Mouse (Mus musculus): ENCODE results near the gene B4galt4.

B4galt4 gene

DNA sequence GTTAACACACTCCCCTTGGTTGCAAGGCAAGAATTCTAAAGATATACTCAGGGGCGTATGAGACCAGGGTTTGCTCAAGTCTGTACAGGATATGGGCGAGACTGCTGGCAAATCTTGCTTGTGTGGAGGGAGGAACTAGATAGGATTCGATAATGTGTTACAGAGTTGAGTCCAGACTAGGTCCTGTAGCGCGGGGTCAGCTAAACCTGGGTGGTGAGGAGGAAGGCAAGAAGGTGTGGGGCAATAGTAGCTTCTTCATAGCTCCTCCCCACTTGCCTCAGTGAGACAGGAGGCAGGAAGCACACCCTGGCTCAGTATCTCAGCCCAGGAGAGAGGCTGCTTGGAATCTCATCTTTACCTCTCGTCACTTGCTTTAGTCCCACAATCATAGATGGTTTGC lies 12.9 kb upstream of the B4galt4 start:
- DNase-seq (ENCODE audit: low spot score in 2 of 2), result no peak

- DNase-seq (ENCODE audit: low spot score in 2 of 2), result no peak
These were observed 12.3 kb upstream of the B4galt4 start for GRCm38 (mm10) chr16:38729610-38730288.

- no peak for DNase-seq (ENCODE audit: low spot score in 2 of 2)
These were observed 11.1 kb upstream of the B4galt4 start for GRCm38 (mm10) chr16:38730921-38731320.

GRCm38 (mm10) chr16:38741204-38741903 lies 710 bp upstream of the B4galt4 start:
- DNase-seq (ENCODE audit: low spot score in 2 of 2), result no peak

DNA sequence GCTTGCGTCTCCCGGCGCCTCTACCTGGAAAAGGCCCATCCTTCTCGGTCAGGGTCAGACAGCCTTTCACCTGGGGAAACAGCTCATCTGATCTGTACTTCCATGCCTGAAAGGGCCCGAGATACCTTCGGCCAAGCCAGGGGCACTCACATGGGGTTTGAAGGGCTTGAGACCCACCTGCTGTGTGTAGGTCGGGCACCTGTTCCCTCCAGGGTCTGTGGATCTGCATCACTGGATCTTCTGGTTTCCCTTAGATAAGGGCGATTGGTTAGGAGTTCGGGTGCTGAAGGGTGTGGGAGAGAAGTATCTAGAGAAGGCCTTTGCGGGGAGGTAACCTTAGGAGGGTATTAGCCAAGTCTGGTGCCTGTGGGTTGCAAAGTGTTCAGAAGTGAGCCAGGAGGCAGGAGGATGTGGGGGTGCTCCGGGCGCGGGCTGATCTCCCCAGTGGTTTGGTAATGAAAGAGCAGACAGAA lies 631 bp downstream of the B4galt4 start:
- peak in 1 of 2 experiments; percentile 52 for DNase-seq (ENCODE audit: low spot score in 2 of 2)

GRCm38 (mm10) chr16:38743941-38744673 lies 2.0 kb downstream of the B4galt4 start:
- DNase-seq (ENCODE audit: low spot score in 2 of 2), result no peak

GRCm38 (mm10) chr16:38750803-38751202 lies 8.7 kb downstream of the B4galt4 start:
- no peak for DNase-seq (ENCODE audit: low spot score in 2 of 2)

GRCm38 (mm10) chr16:38753631-38754030 lies 11.6 kb downstream of the B4galt4 start:
- DNase-seq (ENCODE audit: low spot score in 2 of 2), result no peak

GRCm38 (mm10) chr16:38755452-38756176 lies 13.6 kb downstream of the B4galt4 start:
- DNase-seq (ENCODE audit: low spot score in 2 of 2), result no peak

- DNase-seq (ENCODE audit: low spot score in 2 of 2), result no peak
These were observed 14.1 kb downstream of the B4galt4 start for GRCm38 (mm10) chr16:38756177-38756503.

- no peak for DNase-seq (ENCODE audit: low spot score in 2 of 2)
These were observed 14.5 kb downstream of the B4galt4 start for GRCm38 (mm10) chr16:38756572-38756971.

- no peak for DNase-seq (ENCODE audit: low spot score in 2 of 2)
These were observed 15.6 kb downstream of the B4galt4 start for GRCm38 (mm10) chr16:38757626-38758025.

DNA sequence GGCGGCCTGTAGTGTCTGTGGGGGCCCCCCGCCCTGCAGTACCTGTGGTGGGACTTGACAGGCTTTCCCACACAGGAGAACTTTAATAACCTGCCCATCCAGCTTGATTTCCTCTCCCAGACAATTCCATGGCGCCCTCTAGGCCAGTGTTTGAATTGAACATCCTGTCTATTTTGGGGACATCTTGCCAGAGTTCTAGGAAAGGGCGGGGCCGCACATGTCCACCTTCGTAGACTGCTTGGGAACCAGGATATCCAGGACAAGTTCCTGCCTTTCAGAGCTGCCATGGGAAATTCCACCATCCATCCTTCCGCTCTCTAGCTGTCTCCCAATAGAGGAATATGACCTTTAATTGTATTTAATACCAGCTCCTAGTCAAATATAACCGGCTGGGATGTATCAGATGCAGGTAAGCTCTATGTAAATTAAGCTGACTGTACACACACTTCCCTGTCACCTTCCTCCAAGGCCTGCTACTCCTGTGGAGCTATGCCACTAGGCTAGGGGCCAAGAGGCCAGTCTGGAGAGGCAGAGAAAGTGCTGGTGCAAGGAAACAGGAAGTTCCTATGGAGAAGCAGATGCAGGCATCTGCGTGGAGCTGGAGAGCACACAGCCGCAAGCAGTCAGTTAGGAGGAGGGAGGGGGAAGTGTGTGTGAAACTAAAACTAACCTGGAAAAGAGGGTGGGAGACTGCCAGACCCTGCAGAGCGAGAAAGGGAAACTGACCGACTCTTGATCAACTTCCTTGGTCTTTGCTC lies 16.2 kb downstream of the B4galt4 start:
- no peak for DNase-seq (ENCODE audit: low spot score in 2 of 2)

- DNase-seq (ENCODE audit: low spot score in 2 of 2), result no peak
These were observed 18.2 kb downstream of the B4galt4 start for GRCm38 (mm10) chr16:38760239-38760638.

DNA sequence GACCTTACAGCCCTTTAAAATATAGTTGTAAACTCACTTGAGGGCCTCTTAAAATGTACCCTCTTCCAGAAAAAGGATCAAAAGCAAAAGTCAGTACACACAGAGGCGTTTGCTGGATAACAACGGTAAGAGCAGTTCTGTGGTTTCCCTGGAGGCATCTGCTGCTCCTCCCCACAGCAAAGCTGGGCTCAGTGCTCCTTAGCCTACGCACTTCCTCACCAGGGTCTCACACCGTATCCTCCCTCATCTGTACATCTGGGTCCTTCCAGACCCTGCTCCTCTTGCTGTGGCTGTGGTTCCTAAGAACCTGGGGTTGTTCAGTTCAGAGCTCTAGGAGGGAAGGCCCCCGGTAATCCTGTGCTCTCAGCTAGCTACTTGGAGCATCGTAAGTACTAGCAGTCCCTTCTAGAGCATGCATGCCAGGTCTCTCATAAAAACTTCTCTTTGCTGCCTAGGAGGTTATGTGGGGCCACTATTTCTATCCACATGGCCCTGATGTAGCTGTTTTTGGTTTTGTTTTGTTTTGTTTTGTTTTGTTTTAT lies 18.8 kb downstream of the B4galt4 start:
- no peak for DNase-seq (ENCODE audit: low spot score in 2 of 2)

DNA sequence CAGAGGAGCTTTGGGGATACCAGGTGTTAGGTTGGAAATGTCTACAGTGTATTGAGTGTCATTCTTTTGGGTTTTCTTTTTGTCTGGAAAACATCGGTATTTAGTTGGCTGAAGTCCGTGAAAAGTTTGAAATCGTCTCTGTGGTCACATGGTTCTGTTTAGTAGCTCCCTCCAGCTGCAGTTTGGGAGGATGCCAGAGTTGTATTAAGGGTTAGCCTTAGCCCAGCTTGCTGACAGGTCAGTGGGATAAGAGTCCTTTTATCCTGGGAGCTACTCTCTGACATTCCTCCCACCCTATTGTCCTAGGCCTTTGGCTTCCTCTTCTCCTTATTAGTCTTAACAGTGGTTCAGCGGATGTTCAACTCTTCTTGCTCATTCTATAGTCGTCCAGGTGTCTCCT lies 19.9 kb downstream of the B4galt4 start:
- no peak for DNase-seq (ENCODE audit: low spot score in 2 of 2)

- DNase-seq (ENCODE audit: low spot score in 2 of 2), result no peak
These were observed 20.3 kb downstream of the B4galt4 start for GRCm38 (mm10) chr16:38762401-38762800.

DNA sequence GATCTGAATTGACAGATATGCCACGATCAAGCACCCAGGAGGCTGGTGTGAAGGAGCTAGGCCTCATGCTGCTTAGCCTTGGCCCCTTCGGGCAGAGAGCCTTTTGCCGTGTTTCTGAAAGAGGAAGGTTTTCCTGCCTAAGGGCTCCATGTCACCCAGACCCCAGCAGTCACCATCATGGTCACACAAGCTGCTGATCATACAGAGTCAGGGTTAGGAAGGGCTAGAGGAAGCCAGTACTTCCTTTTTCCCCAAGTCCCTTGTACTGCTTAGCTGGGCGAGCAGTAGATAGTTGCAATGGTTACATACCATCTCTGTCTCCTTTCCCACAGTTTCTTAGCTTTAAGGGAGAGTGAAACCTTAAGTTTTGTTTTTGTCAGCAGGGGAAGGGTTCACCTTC lies 21.4 kb downstream of the B4galt4 start:
- DNase-seq (ENCODE audit: low spot score in 2 of 2), result no peak

DNA sequence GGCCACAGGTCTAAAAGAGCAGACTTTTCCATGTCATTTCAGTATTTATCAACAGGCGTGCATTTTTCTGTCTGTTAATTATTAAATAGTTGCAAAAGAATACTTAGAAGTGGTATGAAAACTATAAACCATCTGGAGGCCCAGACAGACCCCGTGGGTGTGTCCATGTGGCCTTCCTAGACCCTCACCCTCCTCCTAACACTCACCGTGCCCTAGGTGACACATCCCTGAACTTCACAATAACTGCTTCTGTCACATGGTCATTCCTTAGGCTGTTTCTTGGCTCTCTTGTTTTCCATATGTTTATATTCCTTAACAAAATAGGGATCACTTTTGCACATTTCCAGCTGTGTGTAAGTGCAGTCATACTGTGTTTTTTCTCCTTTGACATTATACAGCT lies 24.6 kb downstream of the B4galt4 start:
- no peak for DNase-seq (ENCODE audit: low spot score in 2 of 2)

DNA sequence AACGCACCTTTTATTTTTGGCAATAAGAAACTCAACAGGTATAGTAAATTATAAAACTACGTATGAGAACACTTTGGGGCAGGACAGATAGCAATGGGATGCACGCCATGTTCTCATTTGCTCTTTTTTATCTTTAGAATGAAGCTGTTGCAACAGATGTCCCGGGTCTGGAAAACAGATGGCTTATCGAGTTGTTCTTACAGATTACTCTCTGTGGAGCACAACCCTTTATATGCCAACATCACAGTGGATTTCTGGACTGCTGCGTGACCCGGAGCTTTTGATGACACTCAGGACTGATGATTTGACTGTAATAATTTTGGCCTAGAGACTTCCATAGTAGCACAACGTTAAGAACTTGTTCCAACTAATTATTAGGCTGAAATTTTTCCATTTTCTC lies 25.7 kb downstream of the B4galt4 start:
- no peak for DNase-seq (ENCODE audit: low spot score in 2 of 2)

DNA sequence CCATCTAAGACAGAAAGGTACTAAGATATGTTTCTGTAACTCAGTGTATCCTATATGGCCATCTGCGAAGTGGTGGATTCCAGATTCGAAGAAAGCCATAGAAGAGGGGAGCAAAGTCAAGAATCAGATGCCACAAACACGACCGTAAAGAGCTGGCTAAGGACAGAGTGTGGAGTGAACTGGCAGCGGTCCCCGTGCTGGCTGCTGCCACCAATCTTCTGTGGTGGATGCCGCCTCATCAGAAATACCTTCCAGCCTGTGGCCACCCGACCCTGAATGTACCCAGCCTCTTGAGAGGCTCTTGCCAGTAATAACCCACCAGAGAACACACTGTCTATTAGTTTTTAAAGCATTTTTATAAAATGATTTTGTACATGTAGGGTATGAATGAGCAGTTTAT lies 26.3 kb downstream of the B4galt4 start:
- DNase-seq (ENCODE audit: low spot score in 2 of 2), result no peak

Data from urinary bladder, adult 18-20 months (tissue).